Mouse (Mus musculus): ENCODE measurements at regions not wholly inside any gene's neighbourhood (a gene's known extent, or its start where the extent isn't known, plus 50 kb on each side); places are given as distances from the start of the nearest gene placed in this dataset.

GRCm38 (mm10) chr11:110902918-110903317 is 64.9 kb upstream of the Kcnj16 start:
- Histone ChIP-seq H3K9ac (ENCODE audit: control insufficient read depth, low read depth, low read length, poor library complexity, severe bottlenecking) (no peak overlapping the region), H3K4me3 (ENCODE audit: control insufficient read depth in 1 of 2, insufficient read depth in 1 of 2, low read depth in 2 of 2, low read length in 2 of 2) (no peak overlapping the region), H3K36me3 (ENCODE audit: control insufficient read depth in 1 of 2, insufficient read depth in 2 of 2, low read length in 2 of 2) (no peaks in the 10 kb centered on the region), H3K27ac (ENCODE audit: control insufficient read depth, low read depth, low read length) (no peak overlapping the region), H3K9me3 (replicated peaks; ENCODE audit: insufficient read depth, low read length) (no peaks in the 10 kb centered on the region), H3K79me2 (ENCODE audit: control insufficient read depth, insufficient read depth, low read length, poor library complexity) (no peaks in the 10 kb centered on the region), H3K4me1 (ENCODE audit: control insufficient read depth in 1 of 2, insufficient read depth in 2 of 2, low read length in 2 of 2) (no peaks in the 10 kb centered on the region), H3K27me3 (ENCODE audit: control insufficient read depth in 1 of 2, insufficient read depth in 2 of 2, low read length in 2 of 2) (no peaks in the 10 kb centered on the region)
- DNase-seq (ENCODE audit: low read depth, low spot score), result no peak
- TF ChIP-seq ZKSCAN1 (IDR thresholded peaks at IDR 0.05; ENCODE audit: low read depth, low read length) (no peak), CHD1 (IDR thresholded peaks at IDR 0.05; ENCODE audit: low read depth, low read length) (no peak), SMC3 (IDR thresholded peaks at IDR 0.05; ENCODE audit: low read depth, low read length) (no peak), ETS1 (IDR thresholded peaks at IDR 0.05; ENCODE audit: low read depth, low read length) (no peak), MAFK (IDR thresholded peaks at IDR 0.05; ENCODE audit: borderline replicate concordance, low read depth, low read length) (no peak), MAZ (IDR thresholded peaks at IDR 0.05; ENCODE audit: low read depth, low read length) (no peak), BHLHE40 (IDR thresholded peaks at IDR 0.05; ENCODE audit: borderline replicate concordance, low read depth, low read length) (no peak), NRF1 (IDR thresholded peaks at IDR 0.05; ENCODE audit: insufficient read depth, low read depth, low read length, poor library complexity, severe bottlenecking) (no peak), HCFC1 (IDR thresholded peaks at IDR 0.05; ENCODE audit: low read depth, low read length) (no peak), GABPA (IDR thresholded peaks at IDR 0.05; ENCODE audit: low read depth, low read length) (no peak), SIN3A (IDR thresholded peaks at IDR 0.05; ENCODE audit: low read length) (no peak), ZC3H11A (IDR thresholded peaks at IDR 0.05; ENCODE audit: low read depth, low read length) (no peak)
